In the genomic region with DNA sequence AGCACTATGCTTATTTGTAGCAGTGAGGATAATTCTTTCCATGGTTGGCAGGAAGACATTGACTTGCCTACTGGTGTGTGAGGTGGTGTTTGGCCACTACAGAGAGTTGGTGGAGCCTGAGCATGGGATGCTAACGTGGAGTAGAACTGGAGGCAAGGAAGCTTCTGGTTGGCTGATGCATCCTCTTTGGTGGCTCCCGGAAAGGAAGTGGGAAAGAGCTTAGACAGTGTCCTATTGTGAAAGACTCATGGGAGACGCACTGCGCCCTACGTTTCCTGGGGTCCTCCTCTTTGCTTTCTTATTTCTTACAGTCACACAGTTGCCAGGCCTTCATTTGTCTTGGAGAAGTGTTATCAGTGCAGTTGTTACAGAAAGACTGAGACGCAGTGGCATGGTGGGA, we compare ENCODE assay signal across 27 mouse cellular contexts. TPM values are rescaled to one million over a fixed set of nuclear protein-coding genes. Genes with fewer than 3 reads are reported as not detected.
DNase-seq lines count a peak whose midpoint lies in the region; ATAC-seq and TF ChIP-seq lines count a peak whose summit lies in the region.
"Had no signal": no experiment of that assay in that cellular context is flagged by ENCODE, and none has a peak within 500 bp of the region (broad histone marks: within the 10 kb centered on the region; RNA-seq: fewer than 3 reads in every experiment).

No protein-coding gene starts in this region.

- no peak for TF ChIP-seq EP300 in lung, postnatal 0 days (IDR thresholded peaks at IDR 0.05)

- no peak overlapping the region for H3K4me3 ChIP-seq in gastrocnemius, adult 2 months
- H3K4me3 ChIP-seq in heart, embryonic 16.5 days (ENCODE audit: low read length): no peak overlapping the region
- no peak overlapping the region for H3K4me3 ChIP-seq in lung, postnatal 0 days (ENCODE audit: low read depth, low read length)
- H3K4me3 ChIP-seq: forebrain, embryonic 12.5 days; kidney, embryonic 15.5 days; neural tube, embryonic 15.5 days; stomach, embryonic 15.5 days had no signal

- no peak for ATAC-seq in heart, embryonic 16.5 days (replicated peaks; ENCODE audit: extremely low read depth, insufficient read depth, low FRiP score)
- ATAC-seq in lung, postnatal 0 days: no peak
- ATAC-seq: forebrain, postnatal 0 days; intestine, postnatal 0 days had no signal

- H3K9ac ChIP-seq in heart, embryonic 16.5 days (ENCODE audit: low read length): no peak overlapping the region
- no peak overlapping the region for H3K9ac ChIP-seq in lung, postnatal 0 days (replicated peaks; ENCODE audit: low read depth)
- H3K9ac ChIP-seq: forebrain, embryonic 12.5 days; forebrain, postnatal 0 days; hindbrain, embryonic 14.5 days; kidney, embryonic 15.5 days; neural tube, embryonic 15.5 days; stomach, embryonic 15.5 days had no signal

- no peaks in the 10 kb centered on the region for H3K36me3 ChIP-seq in heart, embryonic 16.5 days (ENCODE audit: control insufficient read depth, insufficient read depth)
- no peaks in the 10 kb centered on the region for H3K36me3 ChIP-seq in lung, postnatal 0 days (ENCODE audit: insufficient read depth, low read length)
- H3K36me3 ChIP-seq: forebrain, embryonic 12.5 days; G1E; kidney, embryonic 15.5 days; neural tube, embryonic 15.5 days; stomach, embryonic 15.5 days had no signal

- intact Hi-C loops in gastrocnemius, adult 2 months (cut with DNase I): no loop called here
- intact Hi-C loops in gastrocnemius, postnatal 36 days (cut with DNase I): no loop called here

- H3K9me3 ChIP-seq in heart, embryonic 16.5 days (replicated peaks; ENCODE audit: control insufficient read depth, low read length): no peaks in the 10 kb centered on the region
- H3K9me3 ChIP-seq in lung, postnatal 0 days (ENCODE audit: low read length): no peaks in the 10 kb centered on the region
- H3K9me3 ChIP-seq: forebrain, embryonic 12.5 days; kidney, embryonic 15.5 days; neural tube, embryonic 15.5 days; stomach, embryonic 15.5 days had no signal

- peak overlapping the region; percentile 95 for H3K27ac ChIP-seq in gastrocnemius, adult 2 months
- peak overlapping the region; percentile 24; the same call in 1 of the 2 replicates for H3K27ac ChIP-seq in heart, embryonic 16.5 days (ENCODE audit: low read length)
- peak overlapping the region; percentile 23; the same call in 1 of the 2 replicates for H3K27ac ChIP-seq in lung, postnatal 0 days (ENCODE audit: low read length)
- H3K27ac ChIP-seq: forebrain, embryonic 12.5 days; hindbrain, embryonic 14.5 days; kidney, embryonic 15.5 days; neural tube, embryonic 15.5 days; stomach, embryonic 15.5 days had no signal

- no peak for TF ChIP-seq CTCF in gastrocnemius, adult 2 months (IDR thresholded peaks at IDR 0.05)
- no peak for TF ChIP-seq CTCF in lung, postnatal 0 days (IDR thresholded peaks at IDR 0.05)

- H3K4me1 ChIP-seq in heart, embryonic 16.5 days (ENCODE audit: control insufficient read depth, insufficient read depth, low read length): peaks cover 60% of the 10 kb centered on the region
- H3K4me1 ChIP-seq in lung, postnatal 0 days (ENCODE audit: insufficient read depth, low read depth, low read length): peaks cover 18% of the 10 kb centered on the region; the same call in 1 of the 2 replicates

- 76% methylated on average over 6 of the region's 6 CpGs for WGBS in heart, embryonic 16.5 days
- 67% methylated on average over 6 of the region's 6 CpGs for WGBS in lung, postnatal 0 days

- no peaks in the 10 kb centered on the region for H3K27me3 ChIP-seq in heart, embryonic 16.5 days (ENCODE audit: control insufficient read depth, insufficient read depth, low read length)
- no peaks in the 10 kb centered on the region for H3K27me3 ChIP-seq in lung, postnatal 0 days (replicated peaks; ENCODE audit: insufficient read depth, low read length)
- H3K27me3 ChIP-seq: forebrain, embryonic 12.5 days; kidney, embryonic 15.5 days; neural tube, embryonic 15.5 days; stomach, embryonic 15.5 days had no signal

- no peak for DNase-seq in gastrocnemius, adult 2 months
- DNase-seq in gastrocnemius, postnatal 36 days: no peak
- DNase-seq in heart, postnatal 4 days: no peak
- DNase-seq in lung, postnatal 0 days (ENCODE audit: low spot score): no peak
- DNase-seq in lung, postnatal 4 days: no peak
- DNase-seq in right cerebral cortex, adult 2 months (ENCODE audit: low spot score in 2 of 2): no peak
- no peak for DNase-seq in thymus, postnatal 25 days
- DNase-seq: adrenal gland, postnatal 10 days; cerebellum, adult 11-12 months; cerebellum, adult 9-11 months; forebrain, postnatal 0 days; gastrocnemius, postnatal 10 days; heart, postnatal 36 days; kidney, postnatal 25 days; liver; lung, postnatal 14 days; midbrain, embryonic 14.5 days; retina, postnatal 1 day; right cerebral cortex, postnatal 25 days had no signal

- H3K4me2 ChIP-seq in heart, embryonic 16.5 days (ENCODE audit: low read depth, low read length): no peak overlapping the region
- H3K4me2 ChIP-seq in lung, postnatal 0 days (replicated peaks; ENCODE audit: low read depth, low read length): no peak overlapping the region
- H3K4me2 ChIP-seq: forebrain, embryonic 12.5 days; hindbrain, embryonic 14.5 days; kidney, embryonic 15.5 days; neural tube, embryonic 15.5 days; stomach, embryonic 15.5 days had no signal

RNA-seq across cellular contexts. Expression of gene Rassf8, which starts 20.4 kb away (rescaled TPM):
- 10 to 100 TPM; 25.5 to 42.7 TPM for total RNA-seq in gastrocnemius, adult 2 months (2021)
- 10 to 100 TPM; 27.0 to 29.8 TPM for total RNA-seq in gastrocnemius, postnatal 36 days (2021)
- polyA plus RNA-seq in heart, embryonic 16.5 days (2015; fragmentation: Nextera tagmentation; extraction: Ambion mirVana): 7.3 TPM in 2 replicates
- 10 to 100 TPM; 93.1 to 97.9 TPM for total RNA-seq in heart, postnatal 4 days (2021)
- 15.1 and 18.4 TPM in 2 replicates for polyA plus RNA-seq in lung, postnatal 0 days (2015; fragmentation: Nextera tagmentation; extraction: Ambion mirVana)
- polyA plus RNA-seq: G1E had no signal

Comparison
In these comparisons a context has a peak if more than half of its experiments do, and no peak if none do; other contexts are left out.
1. H3K27ac ChIP-seq: peak in every context shown above with its lines; median percentile 95 in gastrocnemius, adult 2 months; 24 in heart, embryonic 16.5 days; 23 in lung, postnatal 0 days.